Mouse (Mus musculus): ENCODE data around the gene Camsap3. TPM values are rescaled to one million over a fixed set of nuclear protein-coding genes. Genes with fewer than 3 reads are reported as not detected.

Camsap3 gene
- total RNA-seq, 2 experiments from 2014 or later = 0.21 to 0.32 TPM

GRCm38 (mm10) chr8:3654726-3655508, 67.8 kb downstream of the Camsap3 start:
- no peak for ATAC-seq (replicated peaks; ENCODE audit: poor library complexity)

GRCm38 (mm10) chr8:3655526-3655925, 68.4 kb downstream of the Camsap3 start, which contains the start of gene Retn:
Gene Retn (plus strand): TSS chr8:3655770.
- no peak for ATAC-seq (replicated peaks; ENCODE audit: poor library complexity)

DNA sequence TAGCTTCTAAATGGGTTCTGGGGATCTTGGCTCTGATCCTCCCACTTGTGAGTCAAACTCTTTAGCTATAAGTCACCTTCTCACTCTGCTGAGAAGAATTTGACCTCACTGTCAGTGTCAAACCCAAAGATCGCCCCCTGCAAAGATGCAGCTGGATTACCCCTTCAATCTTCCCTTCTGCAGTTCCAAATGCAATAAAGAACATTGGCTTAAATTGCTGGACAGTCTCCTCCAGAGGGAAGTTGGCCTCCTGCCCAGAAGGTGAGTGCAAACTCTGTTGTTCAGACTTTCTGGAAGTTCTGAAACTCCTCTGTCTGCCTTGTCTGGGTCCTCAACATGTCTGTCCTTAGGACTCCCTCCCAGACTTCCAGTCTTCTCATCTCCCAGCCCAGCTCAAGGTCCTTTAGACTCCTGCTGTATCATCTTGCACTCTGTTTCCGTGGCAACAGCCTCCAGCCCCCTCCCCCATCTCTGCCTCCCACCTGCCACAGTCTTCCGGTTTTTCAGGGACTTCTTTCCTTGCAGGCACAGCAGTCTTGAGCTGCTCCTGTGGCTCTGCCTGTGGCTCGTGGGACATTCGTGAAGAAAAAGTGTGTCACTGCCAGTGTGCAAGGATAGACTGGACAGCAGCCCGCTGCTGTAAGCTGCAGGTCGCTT, 69.8 kb downstream of the Camsap3 start:
- no peak for ATAC-seq (replicated peaks; ENCODE audit: poor library complexity)

Other genes starting within 250 kb of the Camsap3 start
- 6.6 and 10.0 TPM in 2 replicates for gene A430078G23Rik, start 233.9 kb upstream of the Camsap3 start, total RNA-seq (2015)
- gene A430078G23Rik, start 233.9 kb upstream of the Camsap3 start, total RNA-seq (2017) = 16.5 and 23.9 TPM in 2 replicates
- gene Arhgef18, start 194.3 kb upstream of the Camsap3 start, total RNA-seq (2015) = 22.6 and 28.9 TPM in 2 replicates
- gene Arhgef18, start 194.3 kb upstream of the Camsap3 start, total RNA-seq (2017) = 22.9 and 25.5 TPM in 2 replicates
- 0.83 and 2.5 TPM in 2 replicates for gene Pex11g, start 119.6 kb upstream of the Camsap3 start, total RNA-seq (2015)
- 0.79 and 3.8 TPM in 2 replicates for gene Pex11g, start 119.6 kb upstream of the Camsap3 start, total RNA-seq (2017)
- 0.17 TPM in 1 of 2 replicates, not detected in the other for gene Tex45, start 116.4 kb upstream of the Camsap3 start, total RNA-seq (2015)
- gene Tex45, start 116.4 kb upstream of the Camsap3 start, total RNA-seq (2017) = 0.21 TPM in 1 of 2 replicates, not detected in the other
- gene Zfp358, start 94.2 kb upstream of the Camsap3 start, total RNA-seq (2015) = 9.3 and 12.3 TPM in 2 replicates
- 4.6 and 7.0 TPM in 2 replicates for gene Zfp358, start 94.2 kb upstream of the Camsap3 start, total RNA-seq (2017)
- 13.6 and 20.5 TPM in 2 replicates for gene Mcoln1, start 86.8 kb upstream of the Camsap3 start, total RNA-seq (2015)
- gene Mcoln1, start 86.8 kb upstream of the Camsap3 start, total RNA-seq (2017) = 20.1 and 23.0 TPM in 2 replicates
- 13.8 and 16.8 TPM in 2 replicates for gene Pnpla6, start 71.9 kb upstream of the Camsap3 start, total RNA-seq (2015)
- 14.0 and 17.7 TPM in 2 replicates for gene Pnpla6, start 71.9 kb upstream of the Camsap3 start, total RNA-seq (2017)
- gene C330021F23Rik, start 19.3 kb upstream of the Camsap3 start, total RNA-seq (2015) = 1.0 TPM in 1 of 2 replicates, not detected in the other
- not detected in 2 replicates for gene C330021F23Rik, start 19.3 kb upstream of the Camsap3 start, total RNA-seq (2017)
- gene Xab2, start 34.0 kb downstream of the Camsap3 start, total RNA-seq (2015) = 16.5 and 20.1 TPM in 2 replicates
- 55.5 and 56.5 TPM in 2 replicates for gene Xab2, start 34.0 kb downstream of the Camsap3 start, total RNA-seq (2017)
- gene Pet100, start 34.3 kb downstream of the Camsap3 start, total RNA-seq (2015) = 131 and 181 TPM in 2 replicates
- gene Pet100, start 34.3 kb downstream of the Camsap3 start, total RNA-seq (2017) = 255 and 285 TPM in 2 replicates
- not detected in 2 replicates for gene Pcp2, start 38.3 kb downstream of the Camsap3 start, total RNA-seq (2015)
- gene Pcp2, start 38.3 kb downstream of the Camsap3 start, total RNA-seq (2017) = not detected in 2 replicates
- 113 and 143 TPM in 2 replicates for gene Stxbp2, start 43.7 kb downstream of the Camsap3 start, total RNA-seq (2015)
- 93.7 and 166 TPM in 2 replicates for gene Stxbp2, start 43.7 kb downstream of the Camsap3 start, total RNA-seq (2017)
- gene Retn, start 68.5 kb downstream of the Camsap3 start, total RNA-seq (2015) = 0.56 TPM in 1 of 2 replicates, not detected in the other
- not detected in 2 replicates for gene Retn, start 68.5 kb downstream of the Camsap3 start, total RNA-seq (2017)
- 21.5 and 30.3 TPM in 2 replicates for gene Mcemp1, start 78.5 kb downstream of the Camsap3 start, total RNA-seq (2015)
- gene Mcemp1, start 78.5 kb downstream of the Camsap3 start, total RNA-seq (2017) = 16.0 TPM in 2 replicates
- 22.6 and 25.4 TPM in 2 replicates for gene Fcor, start 85.1 kb downstream of the Camsap3 start, total RNA-seq (2015)
- gene Fcor, start 85.1 kb downstream of the Camsap3 start, total RNA-seq (2017) = 10.5 and 15.2 TPM in 2 replicates
- 19.6 and 22.8 TPM in 2 replicates for gene Trappc5, start 89.0 kb downstream of the Camsap3 start, total RNA-seq (2015)
- gene Trappc5, start 89.0 kb downstream of the Camsap3 start, total RNA-seq (2017) = 37.7 and 38.5 TPM in 2 replicates
- not detected in 2 replicates for gene Fcer2a, start 106.9 kb downstream of the Camsap3 start, total RNA-seq (2015)
- gene Fcer2a, start 106.9 kb downstream of the Camsap3 start, total RNA-seq (2017) = not detected in 2 replicates
- gene Clec4g, start 133.4 kb downstream of the Camsap3 start, total RNA-seq (2015) = not detected in 2 replicates
- gene Clec4g, start 133.4 kb downstream of the Camsap3 start, total RNA-seq (2017) = not detected in 2 replicates
- gene Cd209a, start 161.7 kb downstream of the Camsap3 start, total RNA-seq (2015) = 0.35 and 2.1 TPM in 2 replicates
- gene Cd209a, start 161.7 kb downstream of the Camsap3 start, total RNA-seq (2017) = 0.37 and 0.84 TPM in 2 replicates

All from megakaryocyte progenitor cell, adult 5-6 weeks (primary cell).